Mouse (Mus musculus) heart, embryonic 12.5 days (tissue): ENCODE measurements at regions not wholly inside any gene's neighbourhood (a gene's known extent, or its start where the extent isn't known, plus 50 kb on each side); places are given as distances from the start of the nearest gene placed in this dataset.
A peak's percentile ranks its signal among the peaks of the same experiment; 100 is the strongest.

Experiments
- ATAC-seq: fragments of 200-750 bp; cut with Nextera tagmentation; 2 replicates; pipeline ENCODE4 v1.8.0; 2017; ENCODE audit warnings: moderate TSS enrichment, moderate library complexity; ENCODE audit not compliant: insufficient number of reproducible peaks, low FRiP score
- H3K27ac ChIP-seq: fragments of 300-500 bp; sonication (generic); 2 replicates; pipeline ENCODE4 v1.5.1; 2016; ENCODE audit warnings: mild to moderate bottlenecking, moderate library complexity; ENCODE audit not compliant: poor library complexity, severe bottlenecking
- H3K27me3 ChIP-seq: fragments of 300-500 bp; sonication (generic); replicated peaks from 2 replicates; pipeline ENCODE4 v1.6.1; 2016; ENCODE audit warnings: mild to moderate bottlenecking, moderate library complexity
- H3K36me3 ChIP-seq: fragments of 300-500 bp; sonication (generic); 2 replicates; pipeline ENCODE4 v1.6.1; 2016; ENCODE audit warnings: mild to moderate bottlenecking, moderate library complexity
- H3K4me1 ChIP-seq: fragments of 300-500 bp; sonication (generic); replicated peaks from 2 replicates; pipeline ENCODE4 v1.6.1; 2016; ENCODE audit warnings: mild to moderate bottlenecking
- H3K4me2 ChIP-seq: fragments of 300-500 bp; sonication (generic); 2 replicates; pipeline ENCODE4 v1.6.1; 2016; ENCODE audit warnings: mild to moderate bottlenecking, moderate library complexity
- H3K4me3 ChIP-seq: fragments of 300-500 bp; sonication (generic); 2 replicates; pipeline ENCODE4 v1.5.1; 2016; ENCODE audit warnings: mild to moderate bottlenecking
- H3K9ac ChIP-seq: fragments of 300-500 bp; sonication (generic); 2 replicates; pipeline ENCODE4 v1.6.1; 2016; ENCODE audit warnings: mild to moderate bottlenecking, moderate library complexity
- H3K9me3 ChIP-seq: fragments of 300-500 bp; sonication (generic); replicated peaks from 2 replicates; pipeline ENCODE4 v1.6.1; 2016; ENCODE audit warnings: mild to moderate bottlenecking, moderate library complexity
- WGBS: fragments of 180-500 bp; shearing (Covaris S2); methylation state at CpG from one replicate; pipeline ENCODE4 v1.1.7; 2016; 5-methylcytosine and 5-hydroxymethylcytosine counted together

GRCm38 (mm10) chr1:73758110-73759061 lies 365.9 kb downstream of the Tns1 start:
- Histone ChIP-seq H3K36me3 (no peaks in the 10 kb centered on the region), H3K27me3 (no peaks in the 10 kb centered on the region), H3K27ac (no peak overlapping the region), H3K9me3 (no peaks in the 10 kb centered on the region), H3K4me2 (no peak overlapping the region), H3K4me1 (no peaks in the 10 kb centered on the region), H3K4me3 (no peak overlapping the region), H3K9ac (no peak overlapping the region)
- WGBS: 50% methylated on average over 11 of the region's 11 CpGs
- no peak for ATAC-seq

GRCm38 (mm10) chr1:73755791-73756190 lies 368.5 kb downstream of the Tns1 start:
- no peak overlapping the region for H3K27ac ChIP-seq
- no peak for ATAC-seq
- no peak overlapping the region for H3K4me3 ChIP-seq
- no peaks in the 10 kb centered on the region for H3K4me1 ChIP-seq
- no peaks in the 10 kb centered on the region for H3K9me3 ChIP-seq
- no peak overlapping the region for H3K4me2 ChIP-seq
- H3K27me3 ChIP-seq: no peaks in the 10 kb centered on the region
- no peak overlapping the region for H3K9ac ChIP-seq
- no peaks in the 10 kb centered on the region for H3K36me3 ChIP-seq
- 63% methylated on average over 5 of the region's 5 CpGs for WGBS

- no peak overlapping the region for H3K27ac ChIP-seq
- no peaks in the 10 kb centered on the region for H3K4me1 ChIP-seq
- no peaks in the 10 kb centered on the region for H3K36me3 ChIP-seq
- ATAC-seq: no peak
- H3K27me3 ChIP-seq: no peaks in the 10 kb centered on the region
- no peaks in the 10 kb centered on the region for H3K9me3 ChIP-seq
- no peak overlapping the region for H3K4me3 ChIP-seq
- H3K4me2 ChIP-seq: no peak overlapping the region
- H3K9ac ChIP-seq: no peak overlapping the region
- 71% methylated on average over 2 of the region's 2 CpGs for WGBS
Observed at GRCm38 (mm10) chr1:73754928-73755327, 369.3 kb downstream of the Tns1 start.

GRCm38 (mm10) chr1:73753157-73753556 lies 371.1 kb downstream of the Tns1 start:
- 74% methylated on average over 2 of the region's 2 CpGs for WGBS
- H3K4me2 ChIP-seq: no peak overlapping the region
- ATAC-seq: no peak
- H3K4me1 ChIP-seq: no peaks in the 10 kb centered on the region
- H3K36me3 ChIP-seq: no peaks in the 10 kb centered on the region
- H3K4me3 ChIP-seq: no peak overlapping the region
- no peaks in the 10 kb centered on the region for H3K27me3 ChIP-seq
- H3K27ac ChIP-seq: no peak overlapping the region
- H3K9me3 ChIP-seq: no peaks in the 10 kb centered on the region
- no peak overlapping the region for H3K9ac ChIP-seq

GRCm38 (mm10) chr1:73748702-73749101 lies 375.5 kb downstream of the Tns1 start:
- H3K9ac ChIP-seq: no peak overlapping the region
- H3K4me2 ChIP-seq: no peak overlapping the region
- H3K27me3 ChIP-seq: no peaks in the 10 kb centered on the region
- no peak overlapping the region for H3K27ac ChIP-seq
- H3K9me3 ChIP-seq: no peaks in the 10 kb centered on the region
- ATAC-seq: no peak
- no peaks in the 10 kb centered on the region for H3K36me3 ChIP-seq
- peaks cover 12% of the 10 kb centered on the region for H3K4me1 ChIP-seq
- no peak overlapping the region for H3K4me3 ChIP-seq

- Histone ChIP-seq H3K27me3 (no peaks in the 10 kb centered on the region), H3K9me3 (no peaks in the 10 kb centered on the region), H3K4me2 (no peak overlapping the region), H3K4me1 (peaks cover 20% of the 10 kb centered on the region), H3K9ac (no peak overlapping the region), H3K27ac (no peak overlapping the region), H3K4me3 (no peak overlapping the region), H3K36me3 (no peaks in the 10 kb centered on the region)
- WGBS: 72% methylated on average over 4 of the region's 4 CpGs
- no peak for ATAC-seq
Observed at GRCm38 (mm10) chr1:73744555-73745234, 379.6 kb downstream of the Tns1 start.

- Histone ChIP-seq H3K4me3 (no peak overlapping the region), H3K9ac (no peak overlapping the region), H3K27ac (no peak overlapping the region), H3K27me3 (no peaks in the 10 kb centered on the region), H3K9me3 (no peaks in the 10 kb centered on the region), H3K4me2 (no peak overlapping the region), H3K4me1 (peaks cover 20% of the 10 kb centered on the region), H3K36me3 (no peaks in the 10 kb centered on the region)
- no peak; the same call in 1 of the 2 replicates for ATAC-seq
- 19% methylated on average over 6 of the region's 6 CpGs for WGBS
Observed at GRCm38 (mm10) chr1:73743737-73744554, 380.3 kb downstream of the Tns1 start.

GRCm38 (mm10) chr1:73737083-73737482 lies 387.2 kb downstream of the Tns1 start:
- peak; percentile 64 for ATAC-seq

GRCm38 (mm10) chr1:73728377-73728776 lies 395.9 kb downstream of the Tns1 start:
- Histone ChIP-seq H3K9ac (no peak overlapping the region), H3K27me3 (no peaks in the 10 kb centered on the region), H3K27ac (no peak overlapping the region), H3K4me3 (no peak overlapping the region), H3K9me3 (0 out of 2 replicates have a peak, but pooled peaks cover 2% of the 10 kb centered on the region), H3K4me1 (no peaks in the 10 kb centered on the region), H3K4me2 (no peak overlapping the region), H3K36me3 (no peaks in the 10 kb centered on the region)
- no peak for ATAC-seq
- 67% methylated on average over 1 of the region's 1 CpGs for WGBS

More at GRCm38 (mm10) chr1:73737083-73737482, 387.2 kb downstream of the Tns1 start:
- no peaks in the 10 kb centered on the region for H3K9me3 ChIP-seq
- H3K36me3 ChIP-seq: no peaks in the 10 kb centered on the region
- H3K4me2 ChIP-seq: no peak overlapping the region
- H3K27me3 ChIP-seq: 0 out of 2 replicates have a peak, but pooled peaks cover 7% of the 10 kb centered on the region
- no peaks in the 10 kb centered on the region for H3K4me1 ChIP-seq
- no peak overlapping the region for H3K4me3 ChIP-seq
- H3K27ac ChIP-seq: no peak overlapping the region
- H3K9ac ChIP-seq: no peak overlapping the region

GRCm38 (mm10) chr1:73727781-73728180 lies 396.5 kb downstream of the Tns1 start:
- no peak overlapping the region for H3K4me2 ChIP-seq
- no peaks in the 10 kb centered on the region for H3K36me3 ChIP-seq
- H3K4me1 ChIP-seq: no peaks in the 10 kb centered on the region
- no peaks in the 10 kb centered on the region for H3K27me3 ChIP-seq
- H3K27ac ChIP-seq: no peak overlapping the region
- no peak overlapping the region for H3K4me3 ChIP-seq
- H3K9ac ChIP-seq: no peak overlapping the region
- 0 out of 2 replicates have a peak, but pooled peaks cover 2% of the 10 kb centered on the region for H3K9me3 ChIP-seq
- no peak for ATAC-seq

GRCm38 (mm10) chr1:73726658-73727057 lies 397.6 kb downstream of the Tns1 start:
- Histone ChIP-seq H3K9ac (no peak overlapping the region), H3K4me2 (no peak overlapping the region), H3K27me3 (no peaks in the 10 kb centered on the region), H3K27ac (no peak overlapping the region), H3K4me3 (no peak overlapping the region), H3K36me3 (no peaks in the 10 kb centered on the region), H3K9me3 (0 out of 2 replicates have a peak, but pooled peaks cover 2% of the 10 kb centered on the region), H3K4me1 (no peaks in the 10 kb centered on the region)
- no peak for ATAC-seq
- 76% methylated on average over 2 of the region's 2 CpGs for WGBS
